Mouse (Mus musculus) brain, embryonic 14.5 days (tissue): Measurements from ENCODE around the gene Elf1.

Source experiments
- CTCF ChIP-seq: fragments of 200-500 bp; IDR thresholded peaks from 2 replicates; pipeline ENCODE4 v1.5.1; 2012; ENCODE audit warnings: inconsistent platforms, mild to moderate bottlenecking, moderate library complexity, borderline replicate concordance; ENCODE audit not compliant: insufficient read depth, insufficient read length; ENCODE audit errors: extremely low read depth
- POLR2A ChIP-seq: fragments of 200-500 bp; IDR thresholded peaks from 2 replicates; pipeline ENCODE4 v1.6.1; 2012; ENCODE audit warnings: mild to moderate bottlenecking, inconsistent platforms, borderline replicate concordance; ENCODE audit not compliant: poor library complexity, insufficient read depth, insufficient read length, severe bottlenecking; ENCODE audit errors: extremely low read depth

GRCm38 (mm10) chr14:79483611-79484120, 2.7 kb downstream of the Elf1 start:
- TF ChIP-seq CTCF (no peak), POLR2A (no peak)
